Comparison of ENCODE assay signal across 27 mouse cellular contexts in genomic region chr5:116525308-116525707, GRCm38 (mm10).
A peak's percentile ranks its signal among the peaks of the same experiment; 100 is the strongest.
DNase-seq lines count a peak whose midpoint lies in the region; ATAC-seq lines count a peak whose summit lies in the region.
"Had no signal": no experiment of that assay in that cellular context is flagged by ENCODE, and none has a peak within 500 bp of the region (broad histone marks: within the 10 kb centered on the region; RNA-seq: fewer than 3 reads in every experiment).

No protein-coding gene starts in this region.

- no peak for DNase-seq in forebrain, embryonic 14.5 days (ENCODE audit: low spot score)
- DNase-seq in hindbrain, embryonic 10.5 days (ENCODE audit: low spot score) = no peak
- no peak for DNase-seq in midbrain, embryonic 10.5 days (ENCODE audit: low spot score)
- DNase-seq in brain, adult 2 months (ENCODE audit: low read depth, low spot score) = peak; percentile 61
- DNase-seq: adrenal gland, adult 8-10 months; cerebellum, adult 18-20 months; cerebellum, postnatal 25 days; embryo, embryonic 11 days; gastrocnemius, postnatal 10 days; heart, postnatal 10 days; kidney, adult 18-20 months; lung, embryonic 14.5 days; lung, postnatal 36 days; thymus, adult 18-20 months; thymus, postnatal 36 days had no signal

- H3K9ac ChIP-seq in forebrain, embryonic 12.5 days = no peak overlapping the region
- H3K9ac ChIP-seq in forebrain, embryonic 14.5 days (ENCODE audit: low read length) = no peak overlapping the region
- H3K9ac ChIP-seq in hindbrain, embryonic 12.5 days = no peak overlapping the region
- no peak overlapping the region for H3K9ac ChIP-seq in midbrain, embryonic 16.5 days (ENCODE audit: low read depth, low read length)
- H3K9ac ChIP-seq: embryonic facial prominence, embryonic 13.5 days; heart, embryonic 12.5 days; hindbrain, embryonic 14.5 days; limb, embryonic 15.5 days; liver, embryonic 14.5 days; lung, embryonic 14.5 days had no signal

- no peaks in the 10 kb centered on the region for H3K9me3 ChIP-seq in forebrain, embryonic 12.5 days
- no peaks in the 10 kb centered on the region for H3K9me3 ChIP-seq in forebrain, embryonic 14.5 days (replicated peaks; ENCODE audit: control insufficient read depth, low read length)
- H3K9me3 ChIP-seq in hindbrain, embryonic 10.5 days = no peaks in the 10 kb centered on the region
- H3K9me3 ChIP-seq in hindbrain, embryonic 12.5 days (replicated peaks) = no peaks in the 10 kb centered on the region
- no peaks in the 10 kb centered on the region for H3K9me3 ChIP-seq in midbrain, embryonic 10.5 days (replicated peaks)
- no peaks in the 10 kb centered on the region for H3K9me3 ChIP-seq in midbrain, embryonic 16.5 days (replicated peaks; ENCODE audit: control insufficient read depth, low read length, poor library complexity, severe bottlenecking)
- H3K9me3 ChIP-seq: embryonic facial prominence, embryonic 13.5 days; heart, embryonic 12.5 days; limb, embryonic 15.5 days had no signal

- no peak overlapping the region for H3K4me3 ChIP-seq in forebrain, embryonic 12.5 days (replicated peaks)
- H3K4me3 ChIP-seq in forebrain, embryonic 14.5 days (ENCODE audit: low read depth, low read length) = no peak overlapping the region
- H3K4me3 ChIP-seq in hindbrain, embryonic 10.5 days = no peak overlapping the region
- no peak overlapping the region for H3K4me3 ChIP-seq in hindbrain, embryonic 12.5 days
- no peak overlapping the region for H3K4me3 ChIP-seq in midbrain, embryonic 10.5 days
- no peak overlapping the region for H3K4me3 ChIP-seq in midbrain, embryonic 16.5 days (ENCODE audit: low read depth, low read length)
- H3K4me3 ChIP-seq: embryonic facial prominence, embryonic 13.5 days; erythroblast, embryonic 14.5 days; heart, embryonic 12.5 days; limb, embryonic 15.5 days; megakaryocyte, embryonic 14.5 days had no signal

- peaks cover 40% of the 10 kb centered on the region for H3K4me1 ChIP-seq in forebrain, embryonic 12.5 days
- peaks cover 10% of the 10 kb centered on the region for H3K4me1 ChIP-seq in forebrain, embryonic 14.5 days (ENCODE audit: control insufficient read depth, insufficient read depth, low read length)
- peaks cover 21% of the 10 kb centered on the region for H3K4me1 ChIP-seq in hindbrain, embryonic 10.5 days (replicated peaks)
- H3K4me1 ChIP-seq in hindbrain, embryonic 12.5 days = peaks cover 22% of the 10 kb centered on the region
- peaks cover 8% of the 10 kb centered on the region for H3K4me1 ChIP-seq in midbrain, embryonic 10.5 days
- H3K4me1 ChIP-seq in midbrain, embryonic 16.5 days (ENCODE audit: control insufficient read depth, insufficient read depth, low read length) = peaks cover 25% of the 10 kb centered on the region
- H3K4me1 ChIP-seq: embryonic facial prominence, embryonic 13.5 days; limb, embryonic 15.5 days; megakaryocyte, embryonic 14.5 days had no signal

- no peaks in the 10 kb centered on the region for H3K36me3 ChIP-seq in forebrain, embryonic 12.5 days (replicated peaks)
- no peaks in the 10 kb centered on the region for H3K36me3 ChIP-seq in forebrain, embryonic 14.5 days (ENCODE audit: control insufficient read depth, insufficient read depth, low read length)
- peaks cover 3% of the 10 kb centered on the region; the same call in 1 of the 2 replicates for H3K36me3 ChIP-seq in hindbrain, embryonic 10.5 days
- no peaks in the 10 kb centered on the region for H3K36me3 ChIP-seq in hindbrain, embryonic 12.5 days
- H3K36me3 ChIP-seq in midbrain, embryonic 10.5 days = no peaks in the 10 kb centered on the region
- H3K36me3 ChIP-seq in midbrain, embryonic 16.5 days (ENCODE audit: control insufficient read depth, insufficient read depth, low read length) = no peaks in the 10 kb centered on the region
- H3K36me3 ChIP-seq: embryonic facial prominence, embryonic 13.5 days; heart, embryonic 12.5 days; limb, embryonic 15.5 days had no signal

- no peak overlapping the region for H3K4me2 ChIP-seq in forebrain, embryonic 12.5 days
- no peak overlapping the region for H3K4me2 ChIP-seq in forebrain, embryonic 14.5 days (ENCODE audit: low read length)
- H3K4me2 ChIP-seq in hindbrain, embryonic 12.5 days (replicated peaks) = no peak overlapping the region
- no peak overlapping the region for H3K4me2 ChIP-seq in midbrain, embryonic 16.5 days (ENCODE audit: low read length)
- H3K4me2 ChIP-seq: embryonic facial prominence, embryonic 13.5 days; heart, embryonic 12.5 days; hindbrain, embryonic 14.5 days; limb, embryonic 15.5 days; lung, embryonic 14.5 days had no signal

- 75% methylated on average over 8 of the region's 8 CpGs for WGBS in forebrain, embryonic 12.5 days
- 76% methylated on average over 8 of the region's 8 CpGs for WGBS in forebrain, embryonic 14.5 days
- WGBS in hindbrain, embryonic 10.5 days = 86% methylated on average over 8 of the region's 8 CpGs
- WGBS in hindbrain, embryonic 12.5 days = 79% methylated on average over 8 of the region's 8 CpGs
- WGBS in midbrain, embryonic 10.5 days = 87% methylated on average over 8 of the region's 8 CpGs
- 68% methylated on average over 8 of the region's 8 CpGs for WGBS in midbrain, embryonic 16.5 days

- no peak for ATAC-seq in forebrain, embryonic 12.5 days (ENCODE audit: low FRiP score)
- no peak for ATAC-seq in forebrain, embryonic 14.5 days
- no peak for ATAC-seq in hindbrain, embryonic 12.5 days (ENCODE audit: low FRiP score)
- no peak for ATAC-seq in midbrain, embryonic 16.5 days
- ATAC-seq: activated CD4-positive, CD25-positive, alpha-beta regulatory T cell, adult 4 months; inflammation-experienced regulatory T-cells, adult 6 months had no signal

- H3K27me3 ChIP-seq in forebrain, embryonic 12.5 days = no peaks in the 10 kb centered on the region
- H3K27me3 ChIP-seq in forebrain, embryonic 14.5 days (replicated peaks; ENCODE audit: control insufficient read depth, insufficient read depth, low read length) = no peaks in the 10 kb centered on the region
- H3K27me3 ChIP-seq in hindbrain, embryonic 10.5 days (ENCODE audit: insufficient read depth, poor library complexity, severe bottlenecking) = no peaks in the 10 kb centered on the region
- H3K27me3 ChIP-seq in hindbrain, embryonic 12.5 days = no peaks in the 10 kb centered on the region
- no peaks in the 10 kb centered on the region for H3K27me3 ChIP-seq in midbrain, embryonic 10.5 days (ENCODE audit: low read depth, poor library complexity, severe bottlenecking)
- no peaks in the 10 kb centered on the region for H3K27me3 ChIP-seq in midbrain, embryonic 16.5 days (ENCODE audit: control insufficient read depth, insufficient read depth, low read depth, low read length)
- H3K27me3 ChIP-seq: embryonic facial prominence, embryonic 13.5 days; heart, embryonic 12.5 days; limb, embryonic 15.5 days; megakaryocyte, embryonic 14.5 days had no signal

- peak overlapping the region; percentile 39 for H3K27ac ChIP-seq in forebrain, embryonic 12.5 days
- H3K27ac ChIP-seq in forebrain, embryonic 14.5 days (ENCODE audit: low read depth, low read length) = no peak overlapping the region
- 0 out of 2 replicates have a peak overlapping the region, but pooled peaks have one; percentile 23 for H3K27ac ChIP-seq in hindbrain, embryonic 10.5 days
- H3K27ac ChIP-seq in hindbrain, embryonic 12.5 days = no peak overlapping the region
- H3K27ac ChIP-seq in midbrain, embryonic 10.5 days (replicated peaks) = 0 out of 2 replicates have a peak overlapping the region, but pooled peaks have one; percentile 23
- H3K27ac ChIP-seq in midbrain, embryonic 16.5 days (ENCODE audit: low read length) = no peak overlapping the region
- H3K27ac ChIP-seq: embryonic facial prominence, embryonic 13.5 days; limb, embryonic 15.5 days; liver, embryonic 14.5 days had no signal

Comparison
In these comparisons a context has a peak if more than half of its experiments do, and no peak if none do; other contexts are left out.
1. H3K27ac ChIP-seq: peak in forebrain, embryonic 12.5 days (single experiment), hindbrain, embryonic 10.5 days (single experiment) and midbrain, embryonic 10.5 days (single experiment); none in forebrain, embryonic 14.5 days (single experiment), hindbrain, embryonic 12.5 days (single experiment) and midbrain, embryonic 16.5 days (single experiment).